Mouse (Mus musculus) cerebellum, postnatal 10 days (tissue): ENCODE measurements around the gene Cacna2d1.

Experiments
- DNase-seq, 2 experiments: peaks; one replicate each; pipeline ENCODE4 v3.0.0; 2021; ENCODE audit warnings: mixed read lengths in 2 of 2

Gene Cacna2d1

GRCm38 (mm10) chr5:16166117-16166867, 231.8 kb downstream of the Cacna2d1 start:
- DNase-seq, result peak; percentile 37 to 60

- DNase-seq, result peak in 1 of 2 experiments; percentile 32
These were observed 232.4 kb downstream of the Cacna2d1 start for GRCm38 (mm10) chr5:16166868-16167267.

DNA sequence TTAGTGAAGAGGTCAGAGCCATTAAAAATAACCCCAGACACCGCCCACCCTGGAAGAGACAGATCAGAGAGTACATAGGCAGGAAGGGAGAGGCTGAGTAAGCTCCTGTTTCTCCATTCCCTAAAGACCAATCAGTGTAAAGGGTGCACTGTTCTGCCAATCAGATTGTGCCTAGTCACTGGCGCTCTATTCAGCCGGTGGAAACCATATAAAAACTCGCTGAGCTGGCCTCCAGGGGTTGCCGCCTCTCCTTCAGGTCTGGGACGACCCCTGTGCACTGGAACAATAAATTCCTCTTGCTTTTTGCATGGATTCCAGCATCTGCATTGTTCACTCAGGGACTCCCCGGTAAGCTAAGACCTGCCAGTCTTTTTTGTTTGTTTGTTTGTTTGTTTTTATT, 246.6 kb downstream of the Cacna2d1 start:
- DNase-seq, result no peak

- DNase-seq, result no peak
These were observed 249.6 kb downstream of the Cacna2d1 start for GRCm38 (mm10) chr5:16184064-16184463.

DNA sequence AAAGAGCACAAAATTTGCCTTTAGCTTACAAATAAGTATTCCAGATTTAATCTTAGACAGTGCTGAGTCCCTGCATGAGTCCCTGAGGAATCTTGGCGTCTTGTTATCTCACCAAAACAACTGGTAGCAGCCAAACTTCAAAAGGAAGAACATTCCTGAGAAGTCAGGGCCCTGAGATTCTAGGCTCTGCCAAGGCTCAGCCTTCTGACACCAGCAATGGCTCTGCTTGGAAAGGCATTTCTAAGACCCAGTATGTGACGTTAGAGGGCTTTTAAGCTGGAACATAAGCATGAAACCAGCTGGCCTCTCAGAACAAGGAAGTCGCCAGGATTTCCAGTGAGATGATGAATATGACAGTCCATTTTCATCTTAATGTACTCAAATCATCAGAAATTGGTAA, 253.4 kb downstream of the Cacna2d1 start:
- peak in 1 of 2 experiments; percentile 12 for DNase-seq

- no peak for DNase-seq
These were observed 255.4 kb downstream of the Cacna2d1 start for GRCm38 (mm10) chr5:16189878-16190277.

GRCm38 (mm10) chr5:16191165-16191564, 256.7 kb downstream of the Cacna2d1 start:
- no peak for DNase-seq

GRCm38 (mm10) chr5:16199816-16200215, 265.3 kb downstream of the Cacna2d1 start:
- peak; percentile 49 to 54 for DNase-seq

- DNase-seq, result no peak
These were observed 287.5 kb downstream of the Cacna2d1 start for GRCm38 (mm10) chr5:16221960-16222359.

- DNase-seq, result no peak
These were observed 290.9 kb downstream of the Cacna2d1 start for GRCm38 (mm10) chr5:16225359-16225758.

DNA sequence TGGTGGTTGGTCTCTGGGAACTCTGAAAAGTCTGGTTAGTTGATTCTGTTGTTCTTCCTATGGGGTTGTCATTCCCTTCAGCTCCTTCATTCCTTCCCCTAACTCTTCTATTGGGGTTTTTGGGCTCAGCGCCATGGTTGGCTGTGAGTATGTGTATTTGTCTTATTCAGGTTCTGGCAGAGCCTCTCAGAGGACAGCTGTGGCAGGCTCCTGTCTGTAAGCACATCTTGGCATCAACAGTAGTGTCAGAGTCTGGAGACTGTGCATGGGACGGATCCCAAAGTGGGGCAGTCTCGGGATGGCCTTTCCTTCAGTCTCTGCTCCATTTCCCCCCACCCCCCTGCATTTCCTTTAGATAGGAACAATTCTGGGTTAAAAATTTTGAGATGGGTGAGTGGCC, 294.9 kb downstream of the Cacna2d1 start:
- DNase-seq, result peak; percentile 71 to 82

- DNase-seq, result no peak
These were observed 297.0 kb downstream of the Cacna2d1 start for GRCm38 (mm10) chr5:16231477-16231876.

- DNase-seq, result peak; percentile 52 to 64
These were observed 300.4 kb downstream of the Cacna2d1 start for GRCm38 (mm10) chr5:16234891-16235290.

- peak; percentile 22 to 25 for DNase-seq
These were observed 301.4 kb downstream of the Cacna2d1 start for GRCm38 (mm10) chr5:16235864-16236263.

DNA sequence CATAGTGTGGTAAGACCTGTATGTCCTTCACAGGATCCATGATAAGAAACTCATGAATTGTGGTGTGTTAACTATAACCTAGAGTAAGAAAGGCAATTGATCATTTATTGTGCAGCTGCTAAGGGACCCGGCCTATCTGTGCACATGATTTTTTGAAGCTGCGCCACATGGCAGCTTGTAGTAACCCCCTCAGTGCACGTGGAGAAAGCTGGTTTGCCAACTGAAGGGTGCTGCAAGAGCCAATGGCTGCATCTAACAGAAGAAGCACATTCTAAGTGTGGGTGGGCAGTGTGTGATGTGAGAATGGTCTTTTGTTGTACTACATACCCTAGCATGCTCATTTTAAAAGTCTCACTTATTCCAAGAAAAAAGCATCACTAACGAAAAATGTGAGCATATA, 302.1 kb downstream of the Cacna2d1 start:
- peak; percentile 65 to 77 for DNase-seq

DNA sequence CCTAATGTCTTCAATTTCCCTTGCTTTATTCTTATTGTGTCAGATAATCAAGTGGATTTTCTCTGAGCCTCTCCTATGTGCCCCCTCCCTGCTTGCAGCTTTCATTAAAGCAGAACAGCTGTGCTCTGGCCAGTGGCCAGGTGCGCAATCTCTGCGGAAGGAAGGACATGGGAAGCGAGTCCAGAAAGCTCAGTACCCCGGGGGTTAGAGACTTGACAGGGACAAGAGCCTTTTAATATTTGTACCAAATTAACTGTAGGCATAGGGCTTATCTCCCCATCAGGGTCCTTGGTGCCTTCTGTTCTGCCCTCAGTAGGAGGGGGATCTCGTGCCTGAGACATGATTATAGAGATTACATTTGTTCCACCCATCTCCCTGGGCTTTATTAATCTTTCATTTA, 303.5 kb downstream of the Cacna2d1 start:
- peak; percentile 84 to 93 for DNase-seq

- DNase-seq, result no peak
These were observed 305.8 kb downstream of the Cacna2d1 start for GRCm38 (mm10) chr5:16240255-16240654.

DNA sequence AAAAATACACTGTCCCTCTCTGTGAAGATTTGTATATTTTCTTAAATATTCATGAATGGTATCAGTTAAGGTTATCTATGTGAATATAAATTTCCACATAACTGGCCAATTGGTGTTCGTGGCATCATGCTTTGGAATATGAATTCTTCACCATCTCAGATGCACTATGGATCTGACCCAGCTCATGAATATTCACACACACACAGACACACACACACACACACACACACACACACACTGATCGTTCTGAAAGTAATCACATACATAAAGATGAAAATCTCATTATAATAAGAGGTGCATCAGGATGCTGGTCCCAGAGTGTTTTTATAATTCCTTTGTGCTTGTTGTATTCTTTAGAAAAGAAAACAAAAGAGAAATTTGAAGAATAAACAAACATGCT, 309.1 kb downstream of the Cacna2d1 start:
- DNase-seq, result peak in 1 of 2 experiments; percentile 29

- DNase-seq, result peak in 1 of 2 experiments; percentile 29
These were observed 318.4 kb downstream of the Cacna2d1 start for GRCm38 (mm10) chr5:16252738-16253513.

DNA sequence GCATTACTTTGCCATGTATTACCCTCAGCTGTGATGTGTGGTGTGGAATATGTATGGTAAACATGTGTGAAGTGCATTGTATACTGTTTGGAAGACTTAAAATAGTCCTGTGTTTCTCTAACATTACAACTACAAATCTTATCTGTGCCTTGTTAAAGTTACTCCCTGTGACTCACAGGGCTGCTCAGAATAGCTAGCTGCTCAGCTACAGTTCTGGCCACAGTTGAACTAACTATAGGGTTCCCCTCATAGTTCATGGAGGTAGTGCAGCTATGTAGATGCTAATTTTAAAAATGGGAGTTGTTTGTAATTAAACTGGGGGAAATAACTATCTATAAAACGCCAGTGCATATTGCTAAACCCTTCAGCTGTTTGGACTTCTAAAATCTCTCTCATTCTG, 319.3 kb downstream of the Cacna2d1 start:
- no peak for DNase-seq

DNA sequence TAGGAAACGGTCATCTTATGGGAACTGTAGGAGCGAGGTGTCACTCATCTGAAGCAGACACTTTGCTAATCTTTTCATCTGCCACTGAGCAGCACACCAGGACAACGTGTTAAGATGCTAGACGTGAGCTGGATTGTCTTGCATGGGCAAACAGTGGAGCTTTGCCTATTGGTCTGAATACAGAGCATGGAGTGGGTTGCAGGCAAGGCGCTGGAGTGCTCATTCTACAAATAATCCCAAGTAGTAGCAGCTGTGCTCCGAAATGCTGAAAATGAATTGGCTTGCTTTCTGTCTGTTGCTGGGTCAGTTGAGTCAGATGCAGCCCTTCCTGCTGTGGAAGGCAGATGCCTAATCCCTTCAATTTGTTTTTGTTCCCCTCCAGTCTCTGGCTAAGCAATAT, 330.9 kb downstream of the Cacna2d1 start:
- DNase-seq, result peak; percentile 58 to 68

- DNase-seq, result no peak
These were observed 342.6 kb downstream of the Cacna2d1 start for GRCm38 (mm10) chr5:16277058-16277457.

DNA sequence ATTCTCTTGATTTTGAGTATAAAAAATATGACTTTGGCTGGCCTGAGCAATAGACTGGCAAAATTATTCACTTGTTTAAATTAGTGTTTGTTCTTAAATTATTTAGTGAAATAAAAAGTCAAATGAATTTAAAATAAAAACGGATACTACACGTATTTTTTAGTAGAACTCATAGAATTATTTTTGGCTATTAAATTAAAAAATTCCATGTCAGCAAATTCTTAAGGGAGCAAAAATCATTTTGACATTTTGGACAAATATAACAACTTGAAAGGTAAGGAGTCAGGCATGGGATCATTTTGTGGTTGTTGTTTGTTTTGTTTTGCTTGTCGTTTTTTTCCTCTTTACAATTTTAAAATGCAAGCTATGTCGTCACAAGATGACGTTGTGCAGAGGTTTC, 346.7 kb downstream of the Cacna2d1 start:
- DNase-seq, result no peak

- DNase-seq, result peak; percentile 69 to 82
These were observed 358.7 kb downstream of the Cacna2d1 start for GRCm38 (mm10) chr5:16293223-16293622.
